Comparison of ENCODE assay signal across 32 mouse cellular contexts in the genomic region with DNA sequence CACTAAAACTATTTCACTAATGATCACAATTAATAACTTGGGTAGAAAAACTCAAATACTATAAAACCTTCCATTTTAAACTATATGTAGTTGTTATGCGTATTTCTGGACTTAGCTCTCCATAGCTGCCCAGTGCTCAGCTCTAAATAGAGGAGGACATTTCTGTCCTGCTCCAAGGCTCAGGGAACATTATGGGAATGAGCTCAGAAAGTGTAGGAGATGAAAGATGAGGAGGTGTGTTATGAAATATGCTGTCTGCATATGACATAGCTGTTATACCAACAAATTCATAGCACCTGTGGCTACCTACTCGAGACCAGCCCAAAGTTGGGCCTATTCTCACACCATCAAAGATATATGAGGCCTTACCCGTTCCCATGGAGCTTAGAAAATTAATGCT.
"Had no signal": no experiment of that assay in that cellular context is flagged by ENCODE, and none has a peak within 500 bp of the region (broad histone marks: within the 10 kb centered on the region; RNA-seq: fewer than 3 reads in every experiment).

No protein-coding gene starts in this region.

- H3K36me3 ChIP-seq: limb, embryonic 10.5 days; limb, embryonic 12.5 days; limb, embryonic 13.5 days; limb, embryonic 15.5 days; liver, embryonic 12.5 days; liver, embryonic 13.5 days; liver, embryonic 15.5 days; lung, embryonic 15.5 days; midbrain, embryonic 10.5 days; midbrain, embryonic 12.5 days; midbrain, embryonic 13.5 days; midbrain, embryonic 15.5 days; neural tube, embryonic 12.5 days had no signal

- H3K27me3 ChIP-seq: limb, embryonic 12.5 days; limb, embryonic 13.5 days; limb, embryonic 15.5 days; liver, embryonic 12.5 days; liver, embryonic 13.5 days; liver, embryonic 15.5 days; lung, embryonic 15.5 days; midbrain, embryonic 12.5 days; midbrain, embryonic 13.5 days; midbrain, embryonic 15.5 days; neural tube, embryonic 12.5 days had no signal

- H3K9ac ChIP-seq: limb, embryonic 12.5 days; limb, embryonic 13.5 days; limb, embryonic 15.5 days; liver, embryonic 12.5 days; liver, embryonic 13.5 days; liver, embryonic 14.5 days; liver, embryonic 15.5 days; liver, postnatal 0 days; lung, embryonic 14.5 days; lung, embryonic 15.5 days; midbrain, embryonic 12.5 days; midbrain, embryonic 13.5 days; midbrain, embryonic 15.5 days; neural tube, embryonic 12.5 days had no signal

- DNase-seq: left cerebral cortex, postnatal 4 days; liver; liver, embryonic 13.5 days; liver, postnatal 0 days; lung, adult 18-20 months; lung, adult 2 months; lung, embryonic 14.5 days; lung, postnatal 10 days; lung, postnatal 14 days; lung, postnatal 36 days; lung, postnatal 4 days; midbrain, embryonic 14.5 days had no signal

- H3K4me1 ChIP-seq: limb, embryonic 10.5 days; limb, embryonic 15.5 days; liver, embryonic 13.5 days; liver, embryonic 15.5 days; midbrain, embryonic 13.5 days; neural tube, embryonic 12.5 days had no signal

- H3K27ac ChIP-seq: limb, embryonic 10.5 days; limb, embryonic 12.5 days; limb, embryonic 13.5 days; limb, embryonic 15.5 days; liver, embryonic 12.5 days; liver, embryonic 13.5 days; liver, embryonic 14.5 days; liver, embryonic 15.5 days; lung, embryonic 15.5 days; macrophage; midbrain, embryonic 10.5 days; midbrain, embryonic 12.5 days; midbrain, embryonic 13.5 days; midbrain, embryonic 15.5 days; neural tube, embryonic 12.5 days had no signal

- H3K9me3 ChIP-seq: limb, embryonic 10.5 days; limb, embryonic 15.5 days; liver, embryonic 12.5 days; liver, embryonic 13.5 days; liver, embryonic 15.5 days; lung, embryonic 15.5 days; midbrain, embryonic 10.5 days; midbrain, embryonic 15.5 days; neural tube, embryonic 12.5 days had no signal

- H3K4me2 ChIP-seq: limb, embryonic 12.5 days; limb, embryonic 13.5 days; limb, embryonic 15.5 days; liver, embryonic 11.5 days; liver, embryonic 12.5 days; liver, embryonic 13.5 days; liver, embryonic 15.5 days; lung, embryonic 14.5 days; lung, embryonic 15.5 days; midbrain, embryonic 11.5 days; midbrain, embryonic 12.5 days; midbrain, embryonic 13.5 days; midbrain, embryonic 15.5 days; neural tube, embryonic 12.5 days had no signal

- H3K4me3 ChIP-seq: limb, embryonic 10.5 days; limb, embryonic 12.5 days; limb, embryonic 13.5 days; limb, embryonic 15.5 days; liver, embryonic 12.5 days; liver, embryonic 13.5 days; liver, embryonic 15.5 days; lung, embryonic 15.5 days; megakaryocyte, embryonic 14.5 days; midbrain, embryonic 10.5 days; midbrain, embryonic 12.5 days; midbrain, embryonic 13.5 days; midbrain, embryonic 15.5 days; myocyte; neural tube, embryonic 12.5 days had no signal

- ATAC-seq: liver, embryonic 12.5 days; liver, postnatal 0 days; lung, postnatal 0 days; midbrain, embryonic 13.5 days; midbrain, embryonic 15.5 days; midbrain, embryonic 16.5 days had no signal
